Mouse (Mus musculus) midbrain, embryonic 11.5 days (tissue): ENCODE data around the gene Pros1. TPM values are rescaled to one million over a fixed set of nuclear protein-coding genes. Genes with fewer than 3 reads are reported as not detected.

Source experiments
- ATAC-seq: fragments of 200-750 bp; cut with Nextera tagmentation; 2 replicates; pipeline ENCODE4 v1.8.0; 2017; ENCODE audit warnings: moderate TSS enrichment, moderate library complexity; ENCODE audit not compliant: low FRiP score
- DNase-seq: peaks from one replicate; pipeline ENCODE4 v3.0.0; 2015; ENCODE audit warnings: low spot score; ENCODE audit errors: missing footprints
- H3K27ac ChIP-seq: fragments of 300-500 bp; sonication (generic); 2 replicates; pipeline ENCODE4 v1.5.1; 2014; ENCODE audit warnings: low read depth, low read length
- H3K27me3 ChIP-seq: fragments of 300-500 bp; sonication (generic); 2 replicates; pipeline ENCODE4 v1.6.1; 2014; ENCODE audit warnings: mild to moderate bottlenecking, low read length, moderate library complexity, mixed read lengths; ENCODE audit not compliant: control insufficient read depth, insufficient read depth
- H3K36me3 ChIP-seq: fragments of 300-500 bp; sonication (generic); 2 replicates; pipeline ENCODE4 v1.6.1; 2014; ENCODE audit warnings: mild to moderate bottlenecking, low read length, moderate library complexity, mixed read lengths; ENCODE audit not compliant: control insufficient read depth, insufficient read depth
- H3K4me1 ChIP-seq: fragments of 300-500 bp; sonication (generic); 2 replicates; pipeline ENCODE4 v1.6.1; 2014; ENCODE audit warnings: low read length; ENCODE audit not compliant: control insufficient read depth, insufficient read depth
- H3K4me2 ChIP-seq: fragments of 300-500 bp; sonication (generic); 2 replicates; pipeline ENCODE4 v1.6.1; 2014; ENCODE audit warnings: mild to moderate bottlenecking, moderate library complexity
- H3K4me3 ChIP-seq: fragments of 300-500 bp; sonication (generic); 2 replicates; pipeline ENCODE4 v1.5.1; 2014; ENCODE audit warnings: low read depth, low read length
- H3K9ac ChIP-seq: fragments of 300-500 bp; sonication (generic); 2 replicates; pipeline ENCODE4 v1.6.1; 2014; ENCODE audit warnings: low read length
- H3K9me3 ChIP-seq: fragments of 300-500 bp; sonication (generic); 2 replicates; pipeline ENCODE4 v1.6.1; 2016; ENCODE audit warnings: low read length; ENCODE audit not compliant: control insufficient read depth
- WGBS: fragments of 180-500 bp; shearing (Covaris S2); extraction: QIAGEN DNeasy Blood & Tissue Kit; methylation state at CpG from one replicate; pipeline ENCODE4 v1.1.7; 2014; 5-methylcytosine and 5-hydroxymethylcytosine counted together
- polyA plus RNA-seq: library from polyadenylated mRNA; unstranded; fragments of >200 nt; fragmentation: Nextera tagmentation; extraction: Ambion mirVana; gene quantifications from 2 replicates; pipeline ENCODE4 v1.2.1, GENCODE M21; 2014

Gene Pros1
- polyA plus RNA-seq, 1 experiment from 2014 or later: 19.5 TPM

GRCm38 (mm10) chr16:62856273-62856672, 2.2 kb downstream of the Pros1 start:
- Histone ChIP-seq H3K27ac (no peak overlapping the region), H3K9ac (no peak overlapping the region), H3K4me2 (no peak overlapping the region), H3K27me3 (no peaks in the 10 kb centered on the region), H3K4me3 (no peak overlapping the region), H3K9me3 (no peaks in the 10 kb centered on the region), H3K36me3 (no peaks in the 10 kb centered on the region), H3K4me1 (peaks cover 2% of the 10 kb centered on the region; the same call in 1 of the 2 replicates)
- DNase-seq (peak; percentile 47), ATAC-seq (no peak)
- WGBS: 87% methylated on average over 2 of the region's 2 CpGs

GRCm38 (mm10) chr16:62857498-62857897, 3.4 kb downstream of the Pros1 start:
- peaks cover 2% of the 10 kb centered on the region; the same call in 1 of the 2 replicates for H3K4me1 ChIP-seq
- H3K4me2 ChIP-seq: no peak overlapping the region
- WGBS: 93% methylated on average over 2 of the region's 2 CpGs
- H3K27ac ChIP-seq: no peak overlapping the region
- H3K27me3 ChIP-seq: no peaks in the 10 kb centered on the region
- H3K4me3 ChIP-seq: no peak overlapping the region
- H3K9ac ChIP-seq: no peak overlapping the region
- ATAC-seq: no peak
- no peaks in the 10 kb centered on the region for H3K9me3 ChIP-seq
- H3K36me3 ChIP-seq: no peaks in the 10 kb centered on the region
- DNase-seq: peak; percentile 26

- WGBS: 97% methylated on average over 1 of the region's 1 CpGs
- H3K4me3 ChIP-seq: no peak overlapping the region
- H3K27me3 ChIP-seq: no peaks in the 10 kb centered on the region
- no peaks in the 10 kb centered on the region for H3K36me3 ChIP-seq
- H3K4me1 ChIP-seq: peaks cover 2% of the 10 kb centered on the region; the same call in 1 of the 2 replicates
- no peaks in the 10 kb centered on the region for H3K9me3 ChIP-seq
- H3K27ac ChIP-seq: no peak overlapping the region
- H3K9ac ChIP-seq: no peak overlapping the region
- H3K4me2 ChIP-seq: no peak overlapping the region
- ATAC-seq: no peak
- DNase-seq: peak; percentile 28
Observed at GRCm38 (mm10) chr16:62858018-62858417, 3.9 kb downstream of the Pros1 start.

- no peaks in the 10 kb centered on the region for H3K36me3 ChIP-seq
- no peak for ATAC-seq
- H3K4me1 ChIP-seq: no peaks in the 10 kb centered on the region
- H3K9me3 ChIP-seq: no peaks in the 10 kb centered on the region
- 90% methylated on average over 1 of the region's 1 CpGs for WGBS
- no peak overlapping the region for H3K4me2 ChIP-seq
- DNase-seq: no peak
- no peak overlapping the region for H3K27ac ChIP-seq
- no peaks in the 10 kb centered on the region for H3K27me3 ChIP-seq
- H3K9ac ChIP-seq: no peak overlapping the region
- no peak overlapping the region for H3K4me3 ChIP-seq
Observed at GRCm38 (mm10) chr16:62860140-62860539, 6.0 kb downstream of the Pros1 start.

- peak; percentile 28 for DNase-seq
- Histone ChIP-seq H3K4me2 (no peak overlapping the region), H3K9me3 (no peaks in the 10 kb centered on the region), H3K9ac (no peak overlapping the region), H3K4me3 (no peak overlapping the region), H3K27ac (no peak overlapping the region), H3K27me3 (no peaks in the 10 kb centered on the region), H3K36me3 (no peaks in the 10 kb centered on the region), H3K4me1 (no peaks in the 10 kb centered on the region)
- 78% methylated on average over 6 of the region's 6 CpGs for WGBS
- ATAC-seq: no peak
Observed at GRCm38 (mm10) chr16:62861455-62861854, 7.3 kb downstream of the Pros1 start.

- no peak overlapping the region for H3K9ac ChIP-seq
- peak; percentile 28 for DNase-seq
- 56% methylated on average over 5 of the region's 5 CpGs for WGBS
- H3K4me1 ChIP-seq: no peaks in the 10 kb centered on the region
- no peaks in the 10 kb centered on the region for H3K27me3 ChIP-seq
- ATAC-seq: no peak
- H3K27ac ChIP-seq: no peak overlapping the region
- no peaks in the 10 kb centered on the region for H3K36me3 ChIP-seq
- H3K4me2 ChIP-seq: no peak overlapping the region
- H3K9me3 ChIP-seq: no peaks in the 10 kb centered on the region
- no peak overlapping the region for H3K4me3 ChIP-seq
Observed at GRCm38 (mm10) chr16:62872688-62873117, 18.6 kb downstream of the Pros1 start.

- DNase-seq (peak; percentile 53), ATAC-seq (no peak)
- WGBS: 73% methylated on average over 4 of the region's 4 CpGs
- H3K9me3 ChIP-seq: no peaks in the 10 kb centered on the region
- no peak overlapping the region for H3K4me3 ChIP-seq
- no peaks in the 10 kb centered on the region for H3K27me3 ChIP-seq
- no peak overlapping the region for H3K27ac ChIP-seq
- H3K36me3 ChIP-seq: no peaks in the 10 kb centered on the region
- no peak overlapping the region for H3K4me2 ChIP-seq
- H3K4me1 ChIP-seq: no peaks in the 10 kb centered on the region
- H3K9ac ChIP-seq: no peak overlapping the region
Observed at GRCm38 (mm10) chr16:62873180-62873579, 19.1 kb downstream of the Pros1 start.

GRCm38 (mm10) chr16:62874065-62874464, 20.0 kb downstream of the Pros1 start:
- ATAC-seq (no peak), DNase-seq (no peak)
- Histone ChIP-seq H3K27me3 (no peaks in the 10 kb centered on the region), H3K4me3 (no peak overlapping the region), H3K9me3 (no peaks in the 10 kb centered on the region), H3K27ac (no peak overlapping the region), H3K4me1 (no peaks in the 10 kb centered on the region), H3K4me2 (no peak overlapping the region), H3K36me3 (no peaks in the 10 kb centered on the region), H3K9ac (no peak overlapping the region)
- WGBS: 85% methylated on average over 6 of the region's 6 CpGs

GRCm38 (mm10) chr16:62895824-62896223, 41.7 kb downstream of the Pros1 start:
- ATAC-seq: no peak
- H3K36me3 ChIP-seq: no peaks in the 10 kb centered on the region
- no peaks in the 10 kb centered on the region for H3K27me3 ChIP-seq
- no peaks in the 10 kb centered on the region for H3K9me3 ChIP-seq
- DNase-seq: peak; percentile 73
- H3K4me1 ChIP-seq: no peaks in the 10 kb centered on the region
- WGBS: 90% methylated on average over 3 of the region's 3 CpGs
- H3K9ac ChIP-seq: no peak overlapping the region
- H3K27ac ChIP-seq: no peak overlapping the region
- H3K4me3 ChIP-seq: no peak overlapping the region
- H3K4me2 ChIP-seq: no peak overlapping the region

- Histone ChIP-seq H3K9me3 (no peaks in the 10 kb centered on the region), H3K27ac (no peak overlapping the region), H3K4me3 (no peak overlapping the region), H3K4me2 (no peak overlapping the region), H3K36me3 (no peaks in the 10 kb centered on the region), H3K27me3 (no peaks in the 10 kb centered on the region), H3K9ac (no peak overlapping the region), H3K4me1 (no peaks in the 10 kb centered on the region)
- 93% methylated on average over 1 of the region's 1 CpGs for WGBS
- no peak for ATAC-seq
- no peak for DNase-seq
Observed at GRCm38 (mm10) chr16:62911364-62911763, 57.3 kb downstream of the Pros1 start.
